Mouse (Mus musculus): ENCODE data around the gene Usp34.
"Not testable (repeated sequence)": the region's sequence is repeated elsewhere in the genome, so short reads cannot be mapped to it uniquely, and the experiment has no call there.

Gene Usp34

DNA sequence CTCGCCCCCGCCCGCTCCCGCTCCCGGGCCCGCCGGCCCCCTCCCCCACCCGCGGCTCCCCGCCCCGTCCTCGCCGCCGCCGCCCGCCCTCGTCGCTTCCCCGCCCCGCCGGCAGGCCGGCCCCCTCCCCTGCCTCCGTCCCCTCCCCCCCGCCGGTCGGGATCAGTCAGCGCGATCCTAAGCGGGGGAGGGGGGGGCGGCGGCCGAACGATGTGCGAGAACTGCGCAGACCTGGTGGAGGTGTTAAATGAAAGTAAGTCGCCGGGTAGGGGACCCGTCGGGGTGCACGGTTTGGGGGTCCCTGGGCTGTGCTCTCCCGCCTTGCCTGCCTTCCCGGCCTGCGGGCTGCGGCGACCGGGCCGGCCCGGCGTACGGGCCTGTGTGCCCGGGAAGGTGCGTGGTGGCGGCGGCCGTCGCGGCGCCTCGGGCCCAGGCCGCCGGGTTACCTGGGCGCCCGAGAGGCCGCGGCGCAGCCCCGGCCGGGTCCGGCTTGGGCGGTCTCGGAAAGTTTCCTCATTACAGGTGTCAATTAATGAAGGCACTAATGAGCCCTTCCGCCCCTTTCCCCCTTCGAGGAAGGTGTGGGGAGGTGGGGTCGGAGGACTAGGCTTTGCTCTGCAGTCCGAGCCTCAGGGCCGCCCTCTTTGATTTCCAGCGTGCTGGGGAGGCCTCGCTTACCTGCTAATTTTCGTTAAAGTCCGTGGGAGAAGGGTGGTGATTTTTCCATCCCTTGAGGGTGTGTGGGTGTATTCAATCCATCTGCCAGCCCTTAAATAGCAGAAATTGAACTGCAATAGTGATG is at the start of gene Usp34:
Gene Usp34 (plus strand): TSS at position 132 of the 802 bp plus-strand sequence.
- DNase-seq (ENCODE audit: low read depth, low spot score) = peak; percentile 37

DNA sequence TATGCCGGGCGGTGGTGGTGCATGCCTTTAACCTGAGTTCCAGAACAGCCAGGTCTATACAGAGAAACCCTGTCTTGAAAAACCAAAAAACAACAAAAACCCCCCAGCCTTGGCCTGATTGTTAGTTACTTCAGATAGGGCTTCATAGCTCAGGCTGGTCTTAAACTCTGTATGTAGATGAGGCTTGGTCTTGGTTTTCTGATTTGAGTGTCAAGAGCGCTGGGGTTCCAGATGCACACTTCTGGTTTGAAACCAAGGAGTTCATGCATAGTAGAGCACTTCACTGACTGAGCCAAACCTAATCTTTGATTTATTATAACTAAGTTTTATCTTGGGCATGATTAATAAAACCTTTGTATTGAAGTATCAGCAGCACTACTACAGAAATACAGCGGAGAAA is 47.6 kb upstream of the Usp34 start:
- DNase-seq (ENCODE audit: low read depth, low spot score) = no peak

DNA sequence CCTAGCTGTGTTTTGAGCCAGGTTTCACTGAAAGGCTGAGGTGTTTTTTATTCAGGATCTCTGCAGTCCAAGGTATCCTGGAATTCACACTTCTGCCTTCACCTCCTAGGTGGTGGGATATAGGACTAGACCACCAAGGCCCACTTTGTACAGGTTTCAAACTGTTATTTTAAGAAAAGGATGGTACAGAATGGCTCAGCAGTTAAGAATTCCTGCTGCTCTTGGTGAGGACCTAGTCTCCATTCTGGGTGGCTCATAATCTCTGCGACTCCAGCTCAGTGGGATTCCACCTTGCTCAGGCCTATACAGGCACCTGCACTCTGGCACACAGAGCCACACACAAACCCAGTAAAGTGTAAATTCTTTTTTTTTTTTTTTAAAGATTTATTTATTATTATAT is 47.2 kb upstream of the Usp34 start:
- DNase-seq (ENCODE audit: low read depth, low spot score) = no peak

DNA sequence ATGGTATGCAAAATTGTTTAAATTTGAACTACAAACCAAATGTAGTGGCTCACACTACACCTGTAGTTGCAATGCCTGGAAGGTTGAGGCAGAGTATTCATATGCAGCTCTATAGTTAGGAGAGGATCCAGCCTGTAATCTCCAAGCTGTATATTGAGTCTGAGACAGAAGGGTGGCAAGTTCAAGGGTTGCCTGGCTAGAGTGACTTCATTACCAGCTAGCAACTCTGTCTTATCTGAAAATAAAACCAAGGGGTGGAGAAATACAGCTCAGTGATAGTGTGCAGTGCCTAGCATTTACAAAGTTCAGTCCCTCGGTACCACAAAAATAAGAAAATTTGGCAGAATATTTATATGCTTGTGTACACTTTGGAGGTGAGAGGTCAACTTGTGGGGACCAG is 46.5 kb upstream of the Usp34 start:
- DNase-seq (ENCODE audit: low read depth, low spot score) = no peak

DNA sequence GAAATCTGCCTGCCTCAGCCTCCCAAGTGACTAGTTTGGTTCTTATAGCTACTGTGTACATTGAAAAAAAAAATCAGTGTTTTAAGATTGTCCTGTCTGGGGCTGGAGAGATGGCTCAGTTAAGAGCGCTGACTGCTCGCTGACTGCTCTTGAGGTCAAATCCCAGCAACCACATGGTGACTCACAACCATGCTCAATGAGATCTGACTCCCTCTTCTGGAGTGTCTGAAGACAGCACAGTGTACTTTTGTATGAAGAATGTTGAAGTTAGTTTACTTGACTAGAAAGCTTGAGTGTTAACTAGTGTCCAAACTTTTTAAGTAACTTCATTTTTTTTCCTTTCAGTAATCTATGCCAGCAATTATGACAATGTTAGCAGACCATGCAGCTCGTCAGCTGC is 45.2 kb upstream of the Usp34 start:
- no peak for DNase-seq (ENCODE audit: low read depth, low spot score)

DNA sequence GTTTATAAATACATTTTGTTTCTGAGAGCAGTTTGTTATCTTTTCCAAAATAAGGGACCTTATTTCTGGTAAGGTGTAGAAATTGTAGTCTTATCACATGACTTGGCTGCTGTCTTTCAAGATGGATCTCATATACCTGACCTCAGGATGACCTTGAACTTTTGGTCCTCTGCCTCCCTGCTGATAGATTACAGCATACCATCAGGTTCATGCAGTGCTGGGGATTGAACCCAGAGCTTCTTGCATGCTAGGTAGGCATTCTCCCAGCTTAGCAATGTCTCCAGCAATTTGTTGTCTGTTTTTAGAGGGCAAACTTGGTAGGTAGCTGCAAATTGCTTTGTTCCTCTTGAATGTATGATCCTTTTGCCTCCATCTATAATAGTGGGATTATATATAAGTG is 41.7 kb upstream of the Usp34 start:
- no peak for DNase-seq (ENCODE audit: low read depth, low spot score)

DNA sequence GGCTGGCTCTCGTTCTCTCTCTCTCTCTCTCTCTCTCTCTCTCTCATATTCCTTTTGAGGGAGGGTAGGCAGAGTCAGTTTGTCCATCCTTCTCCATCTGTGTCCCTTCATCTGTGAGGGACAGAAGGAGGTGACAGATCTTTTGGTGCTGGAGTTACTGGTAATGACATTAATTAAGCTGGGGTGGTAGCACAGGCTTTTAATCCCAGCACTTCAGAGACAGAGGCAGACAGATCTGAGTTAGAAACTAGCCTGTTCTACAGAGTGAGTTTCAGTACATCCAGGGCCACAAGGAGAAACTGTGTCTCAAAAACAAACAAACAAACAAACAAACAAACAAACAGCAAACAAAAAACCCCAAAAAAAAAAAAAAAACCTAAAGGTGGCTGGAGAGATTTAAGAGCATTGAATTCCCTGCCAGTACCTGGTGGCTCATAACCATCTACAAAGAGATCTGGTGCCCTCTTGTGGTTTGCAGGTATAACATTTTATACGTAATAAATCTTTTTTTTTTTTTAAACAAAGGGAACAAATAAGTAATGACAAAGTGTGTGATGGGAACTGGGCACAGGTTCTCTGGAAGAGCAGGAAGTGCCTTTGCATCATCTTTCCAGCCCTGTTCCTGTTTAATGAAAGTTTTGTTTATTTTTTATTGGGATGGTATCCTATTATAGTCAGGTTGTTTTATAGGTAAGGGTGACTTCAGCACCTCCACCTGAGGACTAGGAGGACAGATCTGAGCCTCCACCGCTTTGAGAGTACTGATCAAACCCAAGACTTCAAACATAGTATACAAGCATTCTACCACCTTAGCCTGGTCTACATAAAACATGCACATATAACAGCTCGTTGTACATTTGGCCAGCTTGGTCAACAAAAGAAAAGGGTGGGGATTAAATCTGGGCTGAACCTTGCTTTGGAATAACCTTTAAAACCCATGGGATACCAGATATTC is 34.6 kb upstream of the Usp34 start:
- peak; percentile 29 for DNase-seq (ENCODE audit: low read depth, low spot score)

DNA sequence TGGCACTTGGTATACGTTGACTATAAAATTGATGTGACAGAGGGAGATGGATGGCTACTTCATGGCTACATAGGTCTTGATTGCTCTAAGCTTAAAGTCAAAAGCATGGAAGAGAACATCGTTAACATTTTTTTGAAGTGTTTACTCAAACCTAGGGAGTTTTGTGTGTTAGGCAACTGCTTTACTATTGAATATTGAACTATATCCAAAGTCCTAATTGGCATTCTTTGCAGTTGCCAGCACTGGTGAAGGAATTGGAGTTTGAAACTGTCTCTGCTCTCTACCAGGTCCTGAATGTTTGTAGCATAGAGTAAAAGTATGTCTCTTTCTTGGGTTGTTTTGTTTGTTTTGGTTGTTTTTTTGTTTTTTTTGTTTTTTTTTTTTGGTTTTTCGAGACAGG is 30.9 kb upstream of the Usp34 start:
- DNase-seq (ENCODE audit: low read depth, low spot score) = no peak

DNA sequence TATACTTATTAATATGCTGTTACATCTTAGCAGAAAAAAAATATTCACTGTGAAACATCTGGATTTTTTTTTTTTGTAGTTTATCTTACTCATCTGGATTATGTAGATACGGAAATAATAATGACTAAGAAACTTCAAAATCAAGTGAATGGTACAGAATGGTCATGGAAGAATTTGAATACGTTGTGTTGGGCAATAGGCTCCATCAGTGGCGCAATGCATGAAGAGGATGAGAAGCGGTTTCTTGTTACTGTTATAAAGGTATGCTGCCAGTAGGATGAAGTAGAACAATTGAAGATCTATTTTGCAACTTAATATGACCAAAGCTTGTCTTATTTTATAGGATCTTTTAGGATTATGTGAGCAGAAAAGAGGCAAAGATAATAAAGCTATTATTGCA is 22.2 kb upstream of the Usp34 start:
- no peak for DNase-seq (ENCODE audit: low read depth, low spot score)

DNA sequence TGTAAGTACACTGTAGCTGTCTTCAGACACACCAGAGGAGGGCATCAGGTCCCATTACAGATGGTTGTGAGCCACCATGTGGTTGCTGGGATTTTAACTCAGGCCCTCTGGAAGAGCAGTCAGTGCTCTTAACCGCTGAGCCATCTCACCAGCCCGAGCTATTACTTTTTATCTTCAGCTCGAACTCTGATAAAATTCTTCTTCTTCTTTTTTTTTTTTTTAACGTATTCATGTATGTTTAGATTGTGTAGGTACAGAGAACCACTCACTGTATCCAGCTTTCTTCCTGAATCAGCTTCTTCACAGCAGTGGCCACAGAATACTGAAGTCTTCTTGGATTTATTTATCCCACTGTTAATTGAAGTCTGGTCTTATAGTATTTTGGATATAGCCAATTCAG is 17.8 kb upstream of the Usp34 start:
- not testable (repeated sequence) for DNase-seq (ENCODE audit: low read depth, low spot score)

DNA sequence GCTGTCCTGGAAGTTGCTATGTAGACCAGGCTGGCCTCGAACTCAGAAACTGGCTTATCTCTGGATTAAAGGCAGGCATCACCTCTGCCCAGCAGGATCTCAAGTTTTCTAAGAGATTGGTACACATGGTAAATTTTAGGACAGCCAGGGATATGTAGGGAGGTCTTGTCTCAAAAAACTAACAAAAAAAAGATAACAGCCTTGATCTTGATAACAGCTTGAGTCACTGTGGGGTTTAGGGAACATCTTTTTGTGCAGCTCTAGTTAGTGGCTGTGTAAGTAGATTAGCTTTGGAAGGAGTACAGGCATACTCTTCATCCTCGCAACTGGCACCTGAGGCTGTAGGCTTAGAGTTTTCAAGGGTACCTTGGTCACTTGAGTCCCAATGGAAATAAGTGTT is 9.3 kb upstream of the Usp34 start:
- no peak for DNase-seq (ENCODE audit: low read depth, low spot score)

DNA sequence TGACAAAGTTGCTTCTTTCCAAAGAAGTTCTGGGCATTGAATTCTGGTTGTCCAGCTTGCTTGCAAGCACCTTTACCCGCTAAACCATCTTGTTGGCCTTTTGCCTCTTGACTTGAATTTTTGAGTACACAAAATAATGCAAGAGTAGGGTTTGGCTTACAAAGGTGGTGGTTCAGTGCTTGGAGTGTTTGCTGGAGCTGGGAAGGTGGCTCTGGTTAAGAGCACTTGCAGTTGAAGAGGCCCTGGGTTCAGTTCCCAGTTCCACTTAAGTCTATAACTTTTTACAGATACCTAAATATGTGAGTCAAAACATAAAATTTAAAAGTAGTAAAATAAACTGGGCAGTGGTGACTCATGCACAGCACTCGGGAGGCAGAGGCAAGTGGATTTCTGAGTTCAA is 8.4 kb upstream of the Usp34 start:
- DNase-seq (ENCODE audit: low read depth, low spot score) = no peak

DNA sequence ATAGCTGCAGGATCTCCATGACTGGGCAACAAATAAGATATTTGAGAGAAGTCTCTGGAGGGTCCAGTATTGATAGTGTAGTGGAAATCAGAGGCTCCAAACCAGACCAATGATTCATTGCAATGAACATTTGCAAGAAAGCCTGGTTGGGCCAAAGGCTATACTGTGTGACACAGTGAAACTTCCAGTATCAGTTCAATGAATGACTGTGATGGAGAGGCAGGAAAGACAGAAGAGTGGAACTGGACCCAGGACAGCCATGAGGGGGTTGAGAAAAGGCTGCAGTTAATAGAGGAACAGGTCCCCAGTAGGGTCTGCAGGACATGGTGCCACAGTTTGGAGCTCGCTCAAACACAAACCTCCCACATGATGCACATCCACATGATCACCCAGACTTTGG is 6.8 kb upstream of the Usp34 start:
- DNase-seq (ENCODE audit: low read depth, low spot score) = no peak

DNA sequence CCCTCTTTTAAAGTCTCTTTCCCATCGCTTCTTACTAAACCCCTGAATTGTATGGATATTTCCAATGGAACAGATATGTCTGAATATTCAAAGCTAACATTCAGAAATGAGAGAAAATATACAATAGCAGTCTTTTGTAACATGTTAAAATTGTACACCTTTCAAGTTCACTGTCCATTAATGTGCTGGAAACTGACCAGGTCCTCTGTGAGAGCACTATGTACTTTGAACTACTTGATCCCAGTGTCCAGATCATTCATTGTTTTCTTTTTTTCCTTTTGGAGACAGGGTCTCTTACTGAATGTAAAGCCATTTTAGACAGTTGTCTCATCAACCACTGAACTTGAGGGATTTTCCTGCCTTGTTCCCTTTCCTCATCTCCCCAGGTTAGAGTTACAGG is 3.6 kb upstream of the Usp34 start:
- DNase-seq (ENCODE audit: low read depth, low spot score) = no peak

DNA sequence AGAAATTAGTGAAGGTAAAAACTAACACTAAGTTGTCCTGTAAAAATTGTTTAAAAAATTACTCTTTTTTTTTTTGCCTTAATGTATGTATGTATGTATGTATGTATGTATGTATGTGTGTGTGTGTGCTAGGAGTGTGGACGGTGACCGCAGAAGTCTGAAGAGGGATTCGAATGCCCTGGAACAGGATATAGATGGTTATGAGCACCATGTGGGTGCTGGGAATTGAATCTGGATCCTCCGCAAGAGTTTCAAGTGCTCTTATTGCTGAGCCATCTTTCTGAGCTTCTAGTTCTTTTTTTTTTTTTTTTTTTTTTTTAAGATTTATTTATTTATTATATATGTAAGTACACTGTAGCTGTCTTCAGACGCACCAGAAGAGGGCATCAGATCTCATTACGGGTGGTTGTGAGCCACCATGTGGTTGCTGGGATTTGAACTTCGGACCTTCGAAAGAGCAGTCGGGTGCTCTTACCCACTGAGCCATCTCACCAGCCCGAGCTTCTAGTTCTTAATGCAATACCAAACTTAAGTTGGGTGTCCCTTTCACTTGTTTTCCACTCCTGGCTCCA is 1.5 kb upstream of the Usp34 start:
- DNase-seq (ENCODE audit: low read depth, low spot score) = not testable (repeated sequence)

DNA sequence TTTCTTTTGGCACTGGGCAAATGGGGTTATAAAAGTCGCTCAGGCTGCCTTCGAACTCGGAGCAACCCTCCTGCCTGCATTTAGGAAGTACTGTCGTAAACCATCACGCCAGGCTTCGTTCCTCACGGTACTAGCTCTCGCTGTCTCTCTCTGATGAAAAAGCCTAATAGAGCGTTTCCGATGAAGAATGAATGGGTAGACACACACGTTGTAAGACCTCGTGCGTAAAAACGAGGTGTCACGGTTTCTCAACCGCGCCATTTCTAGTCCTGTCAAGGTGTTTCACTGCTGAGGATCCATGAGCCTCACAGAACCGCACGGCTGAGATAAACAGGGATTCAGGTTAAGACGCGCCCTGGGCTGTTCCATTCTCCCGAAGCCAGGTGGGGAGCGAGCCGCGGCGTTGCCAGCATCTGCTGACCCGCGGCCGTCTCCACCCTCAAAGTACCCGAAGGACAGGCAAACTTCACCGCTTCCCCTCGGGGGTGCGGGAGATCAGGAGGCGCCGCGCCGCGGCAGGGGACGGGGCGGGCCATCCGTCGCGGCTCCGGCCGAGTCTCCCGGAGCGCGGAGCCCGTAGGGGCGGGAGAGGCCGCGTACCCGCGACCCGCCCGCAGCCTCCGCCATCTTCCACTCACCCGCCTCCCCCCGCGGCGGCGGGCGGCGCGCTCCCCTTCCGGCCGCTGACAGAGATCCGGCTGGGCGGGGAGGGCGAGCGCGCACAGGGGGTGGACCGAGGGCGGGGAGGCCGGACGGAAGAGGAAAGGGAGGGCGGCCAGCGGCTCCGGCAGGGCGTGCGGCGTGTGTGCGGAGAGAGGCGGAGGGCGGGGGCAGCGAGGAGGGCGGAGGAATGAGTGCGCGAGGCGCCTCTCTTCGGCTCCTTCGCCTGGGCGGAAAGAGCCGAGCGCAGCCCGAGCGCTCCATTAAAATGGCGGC is 754 bp upstream of the Usp34 start:
- peak; percentile 88 for DNase-seq (ENCODE audit: low read depth, low spot score)

DNA sequence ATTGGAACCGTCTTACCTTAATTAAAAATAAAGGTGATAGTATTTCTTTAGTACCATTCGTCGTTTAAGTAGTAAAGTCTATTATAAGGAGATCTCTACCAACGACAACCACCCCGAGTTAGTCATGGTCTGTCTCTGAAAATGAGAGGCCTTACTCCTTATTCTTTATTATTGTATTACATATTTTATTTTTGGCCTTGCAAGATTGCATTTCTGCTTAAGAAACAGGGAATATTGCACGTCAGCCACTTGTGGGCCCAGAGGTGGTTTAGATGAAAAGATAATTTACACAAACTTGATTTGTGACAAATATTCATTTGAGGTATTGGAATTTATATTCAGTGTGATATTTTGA is 848 bp downstream of the Usp34 start:
- no peak for DNase-seq (ENCODE audit: low read depth, low spot score)

DNA sequence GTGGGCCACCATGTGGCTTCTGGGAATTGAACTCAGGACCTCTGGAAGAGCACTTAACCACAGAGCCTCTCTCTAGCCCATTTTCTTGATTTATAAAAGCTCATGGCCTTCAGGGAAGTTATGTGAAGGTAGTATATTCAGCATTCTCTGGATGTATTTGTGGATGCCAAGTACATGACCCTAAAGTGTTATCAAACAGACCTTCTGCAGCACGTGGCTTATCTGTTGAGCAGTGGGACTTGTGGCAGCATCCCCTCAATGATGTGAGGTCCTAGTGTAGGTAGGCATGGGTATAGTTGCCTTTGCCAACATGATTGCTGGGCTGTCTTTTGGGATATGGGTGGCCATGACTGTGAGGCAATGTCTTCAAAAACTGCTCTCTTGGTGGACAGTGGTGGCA is 6.8 kb downstream of the Usp34 start:
- DNase-seq (ENCODE audit: low read depth, low spot score) = no peak

DNA sequence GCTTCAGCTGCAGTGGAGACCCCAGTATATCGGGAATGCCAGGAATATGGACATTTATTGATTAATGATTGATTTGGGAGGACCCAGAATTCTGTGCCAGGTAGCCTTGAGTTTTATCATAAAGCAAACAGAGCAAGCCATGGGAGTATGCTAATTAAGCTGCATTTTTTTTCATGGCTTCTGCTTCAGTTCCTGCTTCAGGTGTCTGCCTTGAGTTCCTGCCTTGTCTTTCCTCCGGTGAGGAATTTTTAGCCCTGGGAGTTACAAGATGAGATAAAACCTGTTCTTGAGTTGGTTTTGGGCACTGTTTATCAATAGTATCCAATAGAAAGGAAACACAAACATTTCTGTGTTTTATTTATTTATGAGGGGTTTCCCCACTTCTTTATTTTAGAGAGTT is 22.7 kb downstream of the Usp34 start:
- DNase-seq (ENCODE audit: low read depth, low spot score) = no peak

DNA sequence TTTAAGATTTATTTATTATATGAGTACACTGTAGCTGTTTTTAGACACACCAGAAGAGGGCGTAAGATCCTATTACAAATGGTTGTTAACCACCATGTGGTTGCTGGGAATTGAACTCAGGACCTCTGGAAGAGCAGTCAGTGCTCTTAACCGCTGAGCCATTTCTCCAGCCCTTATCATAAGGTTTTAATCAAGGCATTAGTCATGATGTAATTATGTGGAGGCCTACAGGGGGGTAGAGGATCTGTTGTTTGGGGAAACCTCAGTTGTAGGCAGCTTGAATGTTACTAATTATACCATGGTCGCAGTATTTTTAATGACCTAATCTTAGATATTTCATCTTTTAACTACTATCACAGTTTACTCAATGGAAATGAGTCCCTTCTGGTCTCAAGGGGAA is 25.4 kb downstream of the Usp34 start:
- DNase-seq (ENCODE audit: low read depth, low spot score) = no peak

DNA sequence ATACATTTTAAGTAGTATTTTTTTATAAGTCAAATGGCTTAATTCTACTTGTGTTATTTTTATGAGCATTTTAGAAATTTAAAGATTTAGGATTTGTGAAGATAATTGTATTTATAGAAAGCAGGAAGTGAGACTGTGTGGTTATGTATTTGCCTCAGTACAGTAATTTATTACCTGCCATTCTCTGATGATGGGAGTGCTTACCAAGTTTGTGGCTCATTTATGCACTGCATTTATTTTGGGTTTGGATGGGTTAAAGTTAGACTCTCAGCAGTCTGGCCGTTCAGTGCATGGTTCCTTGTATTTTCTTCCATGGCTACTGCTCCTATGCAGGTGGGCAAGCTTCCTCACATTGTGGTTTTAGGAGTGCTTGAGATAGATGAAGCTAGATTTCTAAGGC is 28.5 kb downstream of the Usp34 start:
- DNase-seq (ENCODE audit: low read depth, low spot score) = no peak
